Mouse (Mus musculus) MEL (cell line): ENCODE results near the gene H2-DMa. TPM values are rescaled to one million over a fixed set of nuclear protein-coding genes. Genes with fewer than 3 reads are reported as not detected.
A peak's percentile ranks its signal among the peaks of the same experiment; 100 is the strongest.

Experiments used
- DNase-seq: peaks from one replicate; pipeline ENCODE4 v3.0.0; 2011; ENCODE audit warnings: low read depth, low spot score
- H3K27ac ChIP-seq: 2 replicates; pipeline ENCODE4 v1.5.1; 2012; ENCODE audit warnings: low read depth, mild to moderate bottlenecking, control low read depth, low read length, moderate library complexity; ENCODE audit not compliant: control insufficient read depth
- H3K27me3 ChIP-seq, 2 experiments: fragments of 150-350 bp in 1 of 2; sonication (generic) in 1 of 2; 2 replicates each; pipeline ENCODE4 v1.6.1; 2012; ENCODE audit warnings: low read length in 2 of 2, mild to moderate bottlenecking in 2 of 2, improper control_type of control experiment in 1 of 2, moderate library complexity in 1 of 2; ENCODE audit not compliant: insufficient read depth in 2 of 2, control insufficient read depth in 1 of 2
- H3K36me3 ChIP-seq, 2 experiments: 2 replicates each; pipeline ENCODE4 v1.6.1; 2012 to 2014; ENCODE audit warnings: low read length in 2 of 2, improper control_type of control experiment in 1 of 2, inconsistent platforms in 1 of 2, mild to moderate bottlenecking in 1 of 2; ENCODE audit not compliant: insufficient read depth in 2 of 2, control insufficient read depth in 1 of 2
- H3K4me1 ChIP-seq, 2 experiments: fragments of 150-350 bp in 1 of 2; sonication (generic) in 1 of 2; 2 replicates each; pipeline ENCODE4 v1.6.1; 2012; ENCODE audit warnings: low read length in 2 of 2, improper control_type of control experiment in 1 of 2, mild to moderate bottlenecking in 1 of 2; ENCODE audit not compliant: insufficient read depth in 2 of 2, control insufficient read depth in 1 of 2
- H3K4me3 ChIP-seq, 2 experiments: fragments of 150-350 bp in 1 of 2; sonication (generic) in 1 of 2; 2 replicates each; pipeline ENCODE4 v1.5.1; 2012; ENCODE audit warnings: low read depth in 2 of 2, low read length in 2 of 2, mild to moderate bottlenecking in 2 of 2, moderate library complexity in 2 of 2, control low read depth in 1 of 2, improper control_type of control experiment in 1 of 2; ENCODE audit not compliant: control insufficient read depth in 1 of 2, insufficient read depth in 1 of 2
- H3K79me2 ChIP-seq: 2 replicates; pipeline ENCODE4 v1.6.1; 2012; ENCODE audit warnings: mild to moderate bottlenecking, low read length, moderate library complexity; ENCODE audit not compliant: control insufficient read depth, poor library complexity, insufficient read depth
- H3K9ac ChIP-seq: 2 replicates; pipeline ENCODE4 v1.6.1; 2012; ENCODE audit warnings: low read depth, mild to moderate bottlenecking, control low read depth, low read length, moderate library complexity; ENCODE audit not compliant: control insufficient read depth, poor library complexity, severe bottlenecking
- H3K9me3 ChIP-seq: fragments of 150-350 bp; sonication (generic); replicated peaks from 2 replicates; pipeline ENCODE4 v1.6.1; 2012; ENCODE audit warnings: mild to moderate bottlenecking, low read length, improper control_type of control experiment, moderate library complexity; ENCODE audit not compliant: insufficient read depth
- BHLHE40 ChIP-seq: IDR thresholded peaks from 2 replicates; pipeline ENCODE4 v1.6.1; 2012; ENCODE audit warnings: low read depth, mild to moderate bottlenecking, inconsistent platforms, low read length, improper control_type of control experiment, borderline replicate concordance
- CHD2 ChIP-seq: IDR thresholded peaks from 2 replicates; pipeline ENCODE4 v1.6.1; 2011; ENCODE audit warnings: low read length, improper control_type of control experiment
- E2F4 ChIP-seq: IDR thresholded peaks from 2 replicates; pipeline ENCODE4 v1.6.1; 2011; ENCODE audit warnings: low read depth, low read length, improper control_type of control experiment, borderline replicate concordance
- ELF1 ChIP-seq: IDR thresholded peaks from 2 replicates; pipeline ENCODE4 v1.6.1; 2014; ENCODE audit warnings: low read depth, mild to moderate bottlenecking, inconsistent platforms, low read length, improper control_type of control experiment, moderate library complexity
- EP300 ChIP-seq, 2 experiments: IDR thresholded peaks; 2 replicates each; pipeline ENCODE4 v1.6.1; 2011; ENCODE audit warnings: improper control_type of control experiment in 2 of 2, low read length in 2 of 2, low read depth in 1 of 2, mild to moderate bottlenecking in 1 of 2
- ETS1 ChIP-seq: IDR thresholded peaks from 2 replicates; pipeline ENCODE4 v1.6.1; 2012; ENCODE audit warnings: low read depth, mild to moderate bottlenecking, inconsistent platforms, low read length, improper control_type of control experiment, moderate library complexity
- GATA1 ChIP-seq: IDR thresholded peaks from 2 replicates; pipeline ENCODE4 v1.6.1; 2011; ENCODE audit warnings: low read depth, low read length, improper control_type of control experiment
- HCFC1 ChIP-seq: IDR thresholded peaks from 2 replicates; pipeline ENCODE4 v1.6.1; 2012; ENCODE audit warnings: low read depth, mild to moderate bottlenecking, inconsistent platforms, low read length, improper control_type of control experiment, moderate library complexity
- JUND ChIP-seq: IDR thresholded peaks from 2 replicates; pipeline ENCODE4 v1.6.1; 2011; ENCODE audit warnings: low read depth, mild to moderate bottlenecking, improper control_type of control experiment, low read length
- MAX ChIP-seq: IDR thresholded peaks from 2 replicates; pipeline ENCODE4 v1.6.1; 2011; ENCODE audit warnings: low read length, improper control_type of control experiment
- MAZ ChIP-seq: IDR thresholded peaks from 2 replicates; pipeline ENCODE4 v1.6.1; 2012; ENCODE audit warnings: low read depth, mild to moderate bottlenecking, inconsistent platforms, low read length, improper control_type of control experiment
- MEF2A ChIP-seq: IDR thresholded peaks from 2 replicates; pipeline ENCODE4 v1.6.1; 2014; ENCODE audit warnings: low read depth, mild to moderate bottlenecking, inconsistent platforms, low read length, improper control_type of control experiment; ENCODE audit not compliant: poor library complexity, insufficient replicate concordance, severe bottlenecking; ENCODE audit errors: extremely low read depth
- MXI1 ChIP-seq: IDR thresholded peaks from 2 replicates; pipeline ENCODE4 v1.6.1; 2011; ENCODE audit warnings: mild to moderate bottlenecking, low read depth, low read length, improper control_type of control experiment
- MYC ChIP-seq: IDR thresholded peaks from 2 replicates; pipeline ENCODE4 v1.6.1; 2011; ENCODE audit warnings: low read depth, mild to moderate bottlenecking, low read length, improper control_type of control experiment, moderate library complexity
- NRF1 ChIP-seq: IDR thresholded peaks from 2 replicates; pipeline ENCODE4 v1.6.1; 2014; ENCODE audit warnings: low read depth, mild to moderate bottlenecking, inconsistent platforms, low read length, improper control_type of control experiment, moderate library complexity; ENCODE audit not compliant: poor library complexity, insufficient read depth, severe bottlenecking
- POLR2A ChIP-seq, 2 experiments: IDR thresholded peaks; 2 replicates each; pipeline ENCODE4 v1.6.1; 2011 to 2012; ENCODE audit warnings: low read length in 2 of 2, mild to moderate bottlenecking in 2 of 2, control low read depth in 1 of 2, improper control_type of control experiment in 1 of 2, low read depth in 1 of 2, moderate library complexity in 1 of 2; ENCODE audit not compliant: control insufficient read depth in 1 of 2, insufficient read depth in 1 of 2, poor library complexity in 1 of 2
- POLR2AphosphoS5 ChIP-seq: IDR thresholded peaks from 2 replicates; pipeline ENCODE4 v1.6.1; 2012; ENCODE audit warnings: low read depth, borderline replicate concordance, mild to moderate bottlenecking, inconsistent platforms, low read length, moderate library complexity, mixed read lengths
- TAL1 ChIP-seq: IDR thresholded peaks from 2 replicates; pipeline ENCODE4 v1.6.1; 2012; ENCODE audit warnings: mild to moderate bottlenecking, inconsistent platforms, low read length, moderate library complexity, mixed read lengths
- TBP ChIP-seq: IDR thresholded peaks from 2 replicates; pipeline ENCODE4 v1.8.0; 2011; ENCODE audit warnings: low read depth, low read length, improper control_type of control experiment
- TCF12 ChIP-seq: IDR thresholded peaks from 2 replicates; pipeline ENCODE4 v1.6.1; 2014; ENCODE audit warnings: low read depth, mild to moderate bottlenecking, inconsistent platforms, low read length, improper control_type of control experiment, moderate library complexity
- USF1 ChIP-seq: IDR thresholded peaks from 2 replicates; pipeline ENCODE4 v1.6.1; 2014; ENCODE audit warnings: low read depth, mild to moderate bottlenecking, inconsistent platforms, low read length, improper control_type of control experiment, moderate library complexity
- ZKSCAN1 ChIP-seq: IDR thresholded peaks from 2 replicates; pipeline ENCODE4 v1.6.1; 2012; ENCODE audit warnings: low read depth, mild to moderate bottlenecking, inconsistent platforms, low read length, improper control_type of control experiment, moderate library complexity
- ZNF384 ChIP-seq: IDR thresholded peaks from 2 replicates; pipeline ENCODE4 v1.6.1; 2012; ENCODE audit warnings: low read depth, mild to moderate bottlenecking, inconsistent platforms, low read length, improper control_type of control experiment
- polyA plus RNA-seq, 2 experiments: library from polyadenylated mRNA; stranded (reverse) in 1 of 2; unstranded in 1 of 2; fragments of >175 nt in 1 of 2; fragments of >200 nt in 1 of 2; gene quantifications; 2 replicates each; pipeline versions ENCODE4 v1.2.1 to v1.2.4; 2012; ENCODE audit warnings: low replicate concordance in 2 of 2, low read depth in 1 of 2; ENCODE audit not compliant: insufficient read length in 2 of 2, insufficient read depth in 1 of 2, missing spikeins in 1 of 2
- total RNA-seq: library from RNA; depleted of rRNA; stranded (reverse); fragments of 300-350 nt; gene quantifications from 2 replicates; pipeline ENCODE4 v1.2.3, GENCODE M21; 2012

Gene H2-DMa
- total and polyA plus RNA-seq, 3 experiments: 38.3 to 38.7 TPM; not detected in 1

DNA sequence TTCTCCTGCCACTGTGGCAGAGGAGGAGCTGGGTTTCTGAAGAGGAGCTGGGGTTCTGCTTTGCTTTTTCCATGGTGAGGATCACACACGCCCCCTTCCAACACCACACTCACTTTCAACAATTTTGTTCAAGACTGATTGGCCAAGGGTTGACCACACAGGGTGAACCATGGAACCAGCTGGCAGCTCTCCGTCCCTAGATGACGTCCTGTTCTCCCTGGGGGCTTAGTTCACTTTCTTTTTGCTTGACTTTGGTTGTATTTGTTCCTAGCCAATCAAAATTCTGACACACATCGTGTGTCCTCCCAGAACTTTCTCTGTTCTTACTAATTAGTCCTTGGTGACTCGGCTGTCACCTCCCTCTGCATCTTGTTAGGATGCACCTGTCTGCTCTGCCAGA is 22.1 kb upstream of the H2-DMa start:
- Histone ChIP-seq H3K9me3 (no peaks in the 10 kb centered on the region), H3K4me3 (no peak overlapping the region), H3K36me3 (no peaks in the 10 kb centered on the region; a peak in 1 of 4 replicates), H3K79me2 (no peaks in the 10 kb centered on the region), H3K27ac (no peak overlapping the region), H3K27me3 (no peaks in the 10 kb centered on the region), H3K9ac (no peak overlapping the region), H3K4me1 (peaks cover 0 to 5% of the 10 kb centered on the region in 2 experiments; a peak in 3 of 4 replicates)
- DNase-seq: no peak
- no peak for TF ChIP-seq POLR2A (IDR thresholded peaks at IDR 0.05; ENCODE audit: control insufficient read depth in 1 of 2, insufficient read depth in 1 of 2, low read depth in 1 of 2, low read length in 2 of 2, poor library complexity in 1 of 2)
- no peak for TF ChIP-seq E2F4
- no peak for TF ChIP-seq TBP
- no peak for TF ChIP-seq ELF1
- TF ChIP-seq GATA1: no peak
- no peak for TF ChIP-seq NRF1
- no peak for TF ChIP-seq CHD2
- TF ChIP-seq MEF2A: no peak
- no peak for TF ChIP-seq MAZ
- no peak for TF ChIP-seq USF1
- TF ChIP-seq ZKSCAN1: no peak
- TF ChIP-seq MYC: no peak
- TF ChIP-seq MXI1: no peak
- TF ChIP-seq HCFC1: no peak
- no peak for TF ChIP-seq POLR2AphosphoS5
- TF ChIP-seq EP300 (IDR thresholded peaks at IDR 0.05; ENCODE audit: low read depth in 1 of 2, low read length in 2 of 2): no peak
- TF ChIP-seq ETS1: no peak
- TF ChIP-seq ZNF384: no peak
- no peak for TF ChIP-seq MAX

DNA sequence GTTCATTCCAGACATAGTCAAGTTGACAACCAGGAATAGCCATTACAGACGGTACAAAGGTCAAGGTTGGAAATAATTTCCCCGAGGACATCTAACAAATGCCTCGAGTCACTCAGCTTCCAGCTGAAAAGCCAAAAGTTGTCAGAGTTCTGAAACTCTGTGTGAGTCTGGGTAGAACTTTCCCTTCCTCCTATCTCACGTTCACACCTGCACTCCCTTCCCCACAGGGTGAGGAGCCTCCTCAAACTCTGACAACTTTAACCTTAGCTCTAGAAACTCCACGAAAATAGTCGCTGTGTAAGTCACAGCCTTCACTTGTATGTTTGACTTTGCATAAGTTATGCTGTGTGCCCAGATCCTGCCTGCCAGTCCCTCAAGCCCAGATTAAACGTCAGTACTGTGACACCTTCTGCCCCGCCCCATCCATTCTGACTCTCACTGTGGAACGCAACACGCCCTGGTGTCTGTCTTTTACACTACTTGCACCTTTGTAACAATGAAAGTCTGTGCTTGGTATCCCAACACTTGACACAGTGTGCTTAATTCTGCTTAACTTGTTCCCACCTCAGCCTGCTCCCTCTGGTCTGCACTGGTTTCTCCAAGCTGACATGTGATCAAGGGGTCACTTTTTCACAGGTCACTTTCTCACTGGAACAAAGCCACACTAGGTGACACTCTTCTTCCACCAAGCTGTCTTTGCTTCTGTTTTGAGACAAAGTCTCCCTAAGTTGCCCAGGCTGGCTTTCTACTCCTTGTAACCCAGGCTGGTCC is 20.4 kb upstream of the H2-DMa start:
- Histone ChIP-seq H3K36me3 (no peaks in the 10 kb centered on the region), H3K9ac (no peak overlapping the region), H3K27me3 (no peaks in the 10 kb centered on the region), H3K4me3 (no peak overlapping the region), H3K4me1 (no peaks in the 10 kb centered on the region; a peak in 1 of 4 replicates), H3K79me2 (no peaks in the 10 kb centered on the region), H3K27ac (no peak overlapping the region), H3K9me3 (no peaks in the 10 kb centered on the region)
- DNase-seq: no peak
- TF ChIP-seq EP300 (IDR thresholded peaks at IDR 0.05; ENCODE audit: low read depth in 1 of 2, low read length in 2 of 2) (no peak), TAL1 (peak; percentile 41; the same call in 1 of the 2 replicates), BHLHE40 (no peak), JUND (no peak), E2F4 (no peak), TCF12 (no peak), MAX (no peak), POLR2A (IDR thresholded peaks at IDR 0.05; ENCODE audit: control insufficient read depth in 1 of 2, insufficient read depth in 1 of 2, low read depth in 1 of 2, low read length in 2 of 2, poor library complexity in 1 of 2) (no peak)
